Mouse (Mus musculus) ovary, postnatal 14 days (tissue): ENCODE measurements around the gene Actn2.
A peak's percentile ranks its signal among the peaks of the same experiment; 100 is the strongest.

ENCODE experiments used
- DNase-seq: peaks from one replicate; pipeline ENCODE4 v3.0.0; 2022; ENCODE audit warnings: low spot score

The Actn2 gene

GRCm38 (mm10) chr13:12314173-12314572 is 26.4 kb downstream of the Actn2 start:
- DNase-seq: no peak

DNA sequence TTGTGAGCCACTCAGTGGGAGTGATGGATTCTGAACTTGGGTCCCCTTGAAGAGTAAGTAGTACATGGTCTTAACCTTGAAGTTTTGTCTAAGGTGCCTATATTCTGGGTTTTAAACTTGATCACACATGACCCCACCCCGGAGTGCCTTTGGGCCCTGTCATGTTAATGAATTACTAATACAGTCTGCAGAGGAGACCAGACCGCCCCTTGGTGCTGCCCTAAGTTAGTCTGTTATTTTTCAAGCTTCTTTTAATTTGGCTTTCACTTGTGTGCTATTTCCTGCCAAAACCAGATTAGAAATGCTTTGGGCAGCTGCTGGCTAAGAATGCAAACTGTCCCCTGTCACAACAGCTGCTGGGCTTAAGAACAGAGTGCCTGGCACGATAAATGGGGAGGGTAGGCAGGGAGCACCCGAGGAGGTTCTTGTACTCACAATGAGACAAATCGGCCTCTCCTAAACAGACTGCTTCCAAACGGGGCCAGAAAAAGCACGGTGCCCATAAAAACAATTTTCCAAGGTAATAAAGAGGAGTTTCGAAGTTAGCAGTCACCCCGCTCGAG is 28.5 kb downstream of the Actn2 start:
- no peak for DNase-seq

- no peak for DNase-seq
These were observed 29.2 kb downstream of the Actn2 start for GRCm38 (mm10) chr13:12311371-12311770.

DNA sequence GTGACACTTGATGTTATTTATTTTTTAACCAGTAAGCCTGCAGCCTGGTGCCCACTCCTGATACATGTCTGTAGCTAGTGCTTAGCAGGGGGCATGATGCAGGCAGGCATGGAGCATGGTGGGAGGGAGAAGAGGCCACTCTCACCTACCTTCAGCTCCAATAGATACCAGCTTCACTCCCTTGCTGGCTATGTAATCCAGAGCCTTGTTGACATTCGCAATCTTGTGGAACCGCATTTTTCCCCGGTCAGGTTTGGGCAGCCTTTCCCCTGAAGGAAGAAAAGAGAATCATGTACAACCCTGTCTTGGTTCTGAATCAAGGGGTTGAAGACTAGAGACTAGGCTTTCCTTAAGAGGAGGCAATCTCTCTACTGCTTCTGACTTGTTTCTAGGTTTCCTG is 31.1 kb downstream of the Actn2 start:
- no peak for DNase-seq

DNA sequence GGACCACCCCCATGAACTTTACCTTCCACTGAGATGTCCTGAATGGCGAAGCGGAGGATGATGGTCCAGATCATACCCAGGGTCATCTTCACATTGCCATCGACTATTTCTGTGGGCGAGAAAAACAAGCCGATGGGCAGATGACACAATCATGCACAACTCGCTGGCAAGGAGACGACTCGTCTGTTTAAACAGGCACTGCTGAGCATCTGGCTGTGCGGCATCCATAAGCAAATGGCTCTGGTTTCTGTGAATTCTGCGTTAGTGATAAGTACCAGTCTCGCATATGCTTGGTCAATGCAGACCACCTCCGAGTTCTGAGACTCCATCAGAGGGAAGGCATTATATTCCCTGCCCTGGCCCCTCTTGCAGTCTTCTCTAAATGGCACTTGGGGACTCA is 31.7 kb downstream of the Actn2 start:
- DNase-seq: no peak

- no peak for DNase-seq
These were observed 32.1 kb downstream of the Actn2 start for GRCm38 (mm10) chr13:12308473-12308872.

DNA sequence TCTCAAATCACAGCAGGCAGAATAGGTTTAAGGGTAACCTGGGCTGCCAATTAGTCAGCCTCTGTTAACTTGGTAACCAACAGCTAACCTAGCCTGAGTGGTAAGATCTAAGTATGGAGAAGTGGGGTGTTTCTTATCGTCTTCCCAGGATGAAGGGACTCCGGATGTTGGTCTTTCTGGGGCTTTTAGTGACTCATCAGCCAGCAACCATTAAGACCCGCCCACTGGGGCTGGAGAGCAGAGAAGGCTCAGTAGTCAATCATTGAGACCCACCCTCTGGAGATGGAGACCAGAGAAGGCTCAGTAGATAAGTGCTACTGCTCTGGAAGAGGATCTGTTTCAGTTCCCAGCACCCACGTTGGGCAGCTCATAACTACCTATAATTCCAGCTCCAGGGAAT is 33.3 kb downstream of the Actn2 start:
- DNase-seq: no peak

- no peak for DNase-seq
These were observed 35.0 kb downstream of the Actn2 start for GRCm38 (mm10) chr13:12305540-12305939.

DNA sequence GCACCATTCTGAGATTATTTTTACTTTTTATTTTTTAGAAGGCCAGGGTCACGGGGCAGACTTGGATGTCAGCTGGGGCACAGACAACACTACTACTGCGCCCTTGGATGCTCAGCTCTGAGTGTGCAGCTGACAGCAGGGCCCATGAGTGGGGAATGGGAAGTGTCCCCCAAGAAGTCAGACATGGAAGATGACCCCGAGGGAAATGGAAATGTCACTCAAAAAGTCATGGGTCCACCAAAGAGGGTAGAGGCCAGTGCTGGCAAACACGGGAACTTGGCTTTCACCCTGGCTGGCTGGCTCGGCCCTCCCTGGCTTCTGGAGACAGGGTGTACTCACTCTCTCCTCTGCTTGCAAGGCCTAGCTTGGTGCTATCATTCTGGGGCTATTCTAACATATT is 35.6 kb downstream of the Actn2 start:
- DNase-seq: no peak

DNA sequence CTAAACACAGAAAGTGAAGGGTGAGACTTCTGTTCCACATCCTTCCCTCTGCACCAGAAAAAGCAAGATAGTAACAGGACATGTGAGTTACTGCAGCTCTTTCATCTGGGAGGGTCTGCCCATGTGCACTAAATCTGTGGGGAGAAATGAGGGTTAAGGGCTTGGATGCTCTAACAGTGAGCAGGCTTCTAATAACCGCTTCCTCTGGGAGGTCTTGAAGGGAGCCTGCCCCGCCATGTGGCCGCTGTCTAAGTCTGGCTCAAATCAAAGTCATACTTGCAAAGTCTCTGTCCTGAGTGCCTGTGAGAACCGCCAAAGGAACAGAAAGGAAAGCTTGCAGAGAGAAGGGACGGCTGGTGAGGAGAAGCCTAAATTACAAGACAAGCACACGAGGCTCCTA is 42.8 kb downstream of the Actn2 start:
- no peak for DNase-seq

GRCm38 (mm10) chr13:12296701-12297100 is 43.9 kb downstream of the Actn2 start:
- peak; percentile 11 for DNase-seq

DNA sequence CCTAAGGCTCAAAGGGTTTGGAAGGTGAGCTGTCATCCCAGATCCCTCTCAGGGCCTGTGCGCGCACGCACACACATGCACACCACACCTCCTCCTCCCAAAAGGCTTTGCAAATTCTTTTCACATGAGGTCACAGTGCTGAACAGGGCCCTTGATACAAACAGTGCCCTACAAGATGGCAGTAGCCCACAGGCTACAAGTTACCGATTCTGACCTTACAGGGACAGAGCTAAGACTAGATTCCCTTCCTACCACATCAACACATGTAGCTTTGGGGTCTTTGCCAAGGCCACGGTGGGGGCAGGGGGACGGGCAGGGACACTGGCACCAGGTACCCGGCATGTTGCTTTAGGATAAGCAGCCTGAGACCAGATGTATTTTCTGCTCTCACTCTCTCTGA is 46.8 kb downstream of the Actn2 start:
- no peak for DNase-seq

DNA sequence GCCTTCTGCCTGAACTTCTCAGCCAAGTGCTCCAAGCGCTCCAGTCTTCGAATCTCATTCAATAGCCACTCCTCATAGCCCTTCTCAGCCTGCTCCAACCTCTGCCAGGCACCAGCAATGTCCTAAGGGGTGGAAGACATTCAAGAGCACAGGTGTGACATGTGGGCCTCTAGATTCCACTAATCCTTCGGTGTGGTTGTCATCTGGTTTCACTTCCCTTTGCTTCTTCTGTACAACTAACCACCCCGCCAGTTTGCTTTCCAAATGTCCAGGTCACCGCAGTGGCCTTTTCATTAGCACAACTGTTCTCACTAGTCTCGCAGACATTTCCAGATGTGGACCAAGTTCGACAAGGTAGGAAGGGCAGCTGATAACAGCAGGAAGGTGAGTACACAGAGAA is 49.9 kb downstream of the Actn2 start:
- DNase-seq: no peak

DNA sequence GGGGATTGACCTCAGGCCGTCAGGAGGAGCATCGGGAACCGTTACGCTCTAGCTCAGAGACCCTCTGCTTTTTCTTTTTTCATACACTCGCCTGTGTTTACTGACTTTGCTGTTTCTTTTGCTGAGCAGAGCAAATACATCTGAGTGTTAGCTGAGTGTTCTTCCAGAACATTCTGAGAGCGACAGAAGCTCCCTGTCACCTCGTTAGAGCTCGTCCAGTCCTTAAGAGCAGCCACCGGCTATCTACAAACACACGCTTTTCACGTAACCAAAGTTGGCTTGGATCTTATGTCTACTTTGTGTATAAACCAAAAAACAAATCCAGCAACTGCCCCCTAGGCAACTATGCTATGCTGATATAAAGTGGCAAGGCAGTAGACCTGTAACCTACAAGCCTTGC is 56.0 kb downstream of the Actn2 start:
- DNase-seq: no peak

DNA sequence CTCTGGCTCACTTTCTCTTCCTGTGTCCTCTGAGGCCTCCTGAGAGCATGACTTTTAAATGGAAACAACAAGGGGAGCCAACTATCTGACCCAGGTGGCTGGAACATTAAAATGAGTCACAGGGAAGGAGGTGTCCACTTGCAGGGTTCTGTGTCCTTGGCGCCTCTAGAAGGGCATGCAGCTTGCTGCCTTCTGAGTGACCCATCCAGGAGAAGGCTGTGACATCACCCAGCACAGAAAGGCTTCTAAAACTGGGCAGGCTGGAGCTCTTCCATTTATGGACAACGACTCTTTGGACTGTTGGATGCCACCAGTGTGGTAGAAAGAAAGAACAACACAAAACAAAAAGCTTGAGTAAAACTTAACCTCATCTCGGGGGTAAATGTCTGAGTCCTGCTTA is 56.7 kb downstream of the Actn2 start:
- no peak for DNase-seq

DNA sequence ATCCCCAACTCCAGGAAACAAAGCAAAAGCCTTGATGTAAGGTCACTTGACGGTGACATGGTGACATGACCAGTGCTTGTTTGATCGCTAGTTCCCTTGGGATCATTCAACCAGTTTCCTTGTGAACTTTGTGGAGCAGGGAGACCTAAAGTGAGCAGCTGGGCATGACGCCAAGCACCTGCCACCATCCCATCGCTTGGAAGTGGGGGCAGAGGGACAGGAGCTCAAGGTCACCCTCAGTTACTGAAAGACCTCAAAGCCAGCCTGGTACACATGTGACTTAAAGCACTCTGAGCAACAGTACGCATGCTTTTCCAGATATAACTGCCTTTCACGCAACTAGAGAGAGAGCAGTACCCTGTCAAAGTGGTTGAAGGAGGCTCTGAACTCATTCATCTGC is 65.8 kb downstream of the Actn2 start:
- DNase-seq: no peak

DNA sequence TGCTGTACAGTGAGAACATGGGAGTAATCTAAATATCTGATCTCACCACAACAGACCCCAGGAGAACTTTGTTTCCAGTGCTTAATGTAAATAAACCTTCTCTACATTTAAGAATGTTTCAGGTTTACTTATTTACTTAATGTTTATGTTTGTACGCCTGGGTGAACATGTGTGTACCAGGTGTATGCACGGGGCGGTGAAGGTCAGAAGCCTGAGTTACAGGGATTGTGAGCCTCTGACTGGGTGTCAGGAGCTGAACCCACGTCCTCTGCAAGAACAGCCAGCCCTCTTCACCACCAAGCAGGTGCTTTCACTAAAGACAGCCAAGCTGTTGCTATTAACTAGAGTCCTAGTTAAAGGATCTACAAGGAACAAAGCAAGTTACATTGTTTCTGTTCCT is 66.3 kb downstream of the Actn2 start:
- DNase-seq: no peak

DNA sequence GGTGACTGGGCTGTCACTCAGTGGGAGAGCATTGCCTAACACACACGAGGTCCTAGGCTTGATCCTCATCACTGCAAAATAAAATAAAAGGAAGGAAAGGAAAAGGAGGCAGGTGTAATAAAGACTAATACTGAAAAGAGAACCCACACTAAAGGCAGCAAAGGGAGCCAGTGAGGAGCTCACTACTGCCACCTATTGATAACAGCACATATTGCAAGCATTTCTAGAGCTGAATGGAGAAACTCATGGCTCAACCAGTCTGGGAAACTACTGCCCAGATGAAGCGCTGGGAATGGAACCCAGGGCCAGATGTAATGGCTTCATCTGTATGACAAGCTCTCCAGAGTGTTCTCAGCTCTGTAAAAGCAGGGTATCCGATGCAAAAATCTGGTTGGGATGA is 67.6 kb downstream of the Actn2 start:
- DNase-seq: no peak

DNA sequence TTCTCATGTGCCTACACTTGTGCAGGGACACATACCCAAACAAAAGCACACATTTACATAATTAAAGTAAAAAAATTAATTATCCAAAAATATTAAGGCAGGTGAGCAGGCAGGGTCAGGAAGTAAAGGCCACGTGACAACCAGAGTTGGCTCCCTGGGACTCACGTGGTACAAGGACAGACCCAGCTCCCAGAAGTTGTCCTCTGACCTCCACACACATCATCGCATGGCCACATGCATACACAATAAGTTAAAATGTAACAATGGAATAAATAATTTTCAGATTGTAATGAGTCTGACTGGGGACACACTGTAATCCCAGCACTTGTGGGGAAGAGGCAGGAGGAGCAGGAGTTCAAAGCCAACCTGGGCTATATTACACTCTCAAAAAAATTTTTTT is 72.6 kb downstream of the Actn2 start:
- DNase-seq: no peak

- DNase-seq: no peak
These were observed 73.5 kb downstream of the Actn2 start for GRCm38 (mm10) chr13:12267097-12267496.

DNA sequence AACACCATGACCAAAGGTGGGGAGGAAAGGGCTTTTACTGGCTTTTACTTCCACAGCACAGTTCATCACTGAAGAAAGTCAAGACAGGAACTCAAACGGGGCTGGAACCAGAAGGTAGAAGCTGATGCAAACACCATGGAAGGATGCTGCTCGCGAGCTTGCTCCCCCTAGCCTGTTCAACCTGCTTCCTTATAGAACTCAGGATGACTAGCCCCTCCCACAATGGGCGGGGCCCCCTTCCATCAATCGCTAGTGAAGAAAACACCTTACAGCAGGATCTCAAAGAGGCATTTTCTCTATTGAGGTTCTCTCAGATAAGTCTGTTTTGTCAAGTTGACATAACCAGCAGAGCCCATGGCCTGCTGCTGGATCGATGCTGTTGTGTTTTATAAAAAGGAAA is 76.6 kb downstream of the Actn2 start:
- no peak for DNase-seq

- no peak for DNase-seq
These were observed 79.1 kb downstream of the Actn2 start for GRCm38 (mm10) chr13:12261505-12261904.

DNA sequence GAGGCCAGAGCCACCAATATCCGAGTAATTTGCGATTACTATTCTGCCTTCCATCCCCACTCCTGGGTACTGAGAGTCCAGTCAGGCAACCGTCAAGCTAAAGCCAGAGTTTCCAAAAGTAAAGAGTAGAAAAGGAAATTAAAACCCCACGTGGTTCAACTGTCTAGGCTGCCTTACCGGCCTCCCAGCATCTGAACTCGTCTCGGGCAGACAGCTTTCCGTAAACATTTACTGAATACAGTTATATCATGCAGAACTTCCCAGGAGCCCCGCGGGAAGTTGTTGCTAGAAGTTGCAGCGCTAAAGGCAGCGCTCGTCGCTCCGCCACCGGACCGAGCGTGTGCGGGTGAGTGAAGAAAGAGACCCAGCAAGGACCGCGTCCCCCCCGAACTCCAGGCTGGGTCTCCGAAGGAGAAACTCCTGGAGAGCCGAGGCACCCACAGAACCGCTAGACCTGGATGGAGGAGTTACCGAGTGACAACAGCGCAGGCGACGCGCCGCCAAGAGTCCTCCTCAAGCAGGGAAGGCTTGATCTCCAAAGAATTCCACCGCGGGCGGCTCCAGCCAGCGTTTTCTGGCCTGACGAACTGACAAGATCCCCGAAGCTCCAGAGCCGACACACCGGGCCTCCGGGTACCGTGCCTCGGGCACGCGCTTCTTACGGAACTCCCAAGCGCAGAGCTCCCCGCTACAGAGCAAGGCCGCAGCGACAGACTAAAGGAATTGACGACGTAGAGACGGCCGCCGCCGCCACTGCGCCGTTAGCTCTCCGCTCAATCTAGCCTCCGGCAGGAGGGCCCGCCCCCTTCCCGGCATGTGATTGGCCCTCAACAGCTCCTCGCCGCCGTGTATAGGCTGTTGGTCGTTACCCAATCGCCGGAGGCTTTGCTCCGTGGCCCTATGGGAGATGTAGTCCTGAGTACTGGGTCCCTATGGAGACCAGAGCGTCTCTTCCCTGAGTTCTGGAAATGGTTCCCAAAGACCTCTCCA is 82.9 kb downstream of the Actn2 start, which contains the start of gene Mtr:
Gene Mtr, minus strand, starts transcription at position 723 of the 990 bp plus-strand sequence.
- peak; percentile 81 for DNase-seq
